8 mouse cellular contexts compared by ENCODE assay signal in genomic region chr13:30544856-30545604, GRCm38 (mm10). TPM values are rescaled to one million over a fixed set of nuclear protein-coding genes. Genes with fewer than 3 reads are reported as not detected.
A peak's percentile ranks its signal among the peaks of the same experiment; 100 is the strongest.
DNase-seq lines count a peak whose midpoint lies in the region; ATAC-seq and TF ChIP-seq lines count a peak whose summit lies in the region.

TSS of gene Uqcrfs1 (minus strand) at chr13:30545362.

- H3K9ac ChIP-seq in heart, embryonic 15.5 days: peak within 1 kb of the TSS; percentile 98
- H3K9ac ChIP-seq in liver, embryonic 14.5 days (replicated peaks): peak within 1 kb of the TSS; percentile 98
- H3K9ac ChIP-seq in neural tube, embryonic 11.5 days (ENCODE audit: low read length): peak within 1 kb of the TSS; percentile 93
- peak within 1 kb of the TSS; percentile 98 for H3K9ac ChIP-seq in stomach, postnatal 0 days (ENCODE audit: low read length)

- peak; percentile 94 to 96 for DNase-seq in CD8-positive naive resting alpha-beta T cell, adult 2 months (ENCODE audit: low read depth in 2 of 2, low spot score in 2 of 2)
- DNase-seq in c-Kit-positive CD71-negative TER-119-negative erythroid progenitor cells, embryonic 14.5 days (ENCODE audit: low read depth): peak; percentile 94
- peak; percentile 97 for DNase-seq in forebrain, embryonic 10.5 days (ENCODE audit: extremely low spot score, low spot score)
- DNase-seq in kidney, postnatal 25 days: peak; percentile 99
- DNase-seq in liver, embryonic 14.5 days (ENCODE audit: low read depth in 3 of 3, low spot score in 3 of 3): peak; percentile 90 to 91 (median 91)
- peak; percentile 98 for DNase-seq in neural tube, embryonic 11.5 days (ENCODE audit: low spot score)
- peak; percentile 99 for DNase-seq in stomach, postnatal 0 days (ENCODE audit: low spot score)

- no peak for TF ChIP-seq CTCF in liver, embryonic 14.5 days (IDR thresholded peaks at IDR 0.05; ENCODE audit: low read depth)
- peak; percentile 4; the same call in 1 of the 2 replicates for TF ChIP-seq CTCF in stomach, postnatal 0 days (IDR thresholded peaks at IDR 0.05; ENCODE audit: low read depth)

- no peaks in the 10 kb centered on the region for H3K9me3 ChIP-seq in forebrain, embryonic 10.5 days
- no peaks in the 10 kb centered on the region for H3K9me3 ChIP-seq in heart, embryonic 15.5 days (replicated peaks)
- no peaks in the 10 kb centered on the region for H3K9me3 ChIP-seq in liver, embryonic 14.5 days (ENCODE audit: control insufficient read depth, low read length)
- no peaks in the 10 kb centered on the region for H3K9me3 ChIP-seq in neural tube, embryonic 11.5 days (ENCODE audit: control insufficient read depth, low read length)
- H3K9me3 ChIP-seq in stomach, postnatal 0 days (ENCODE audit: control insufficient read depth, low read length): no peaks in the 10 kb centered on the region

- H3K4me2 ChIP-seq in heart, embryonic 15.5 days: peak within 1 kb of the TSS; percentile 74
- peak within 1 kb of the TSS; percentile 86 for H3K4me2 ChIP-seq in liver, embryonic 14.5 days (ENCODE audit: low read depth)
- H3K4me2 ChIP-seq in neural tube, embryonic 11.5 days (ENCODE audit: low read depth): peak within 1 kb of the TSS; percentile 72
- peak within 1 kb of the TSS; percentile 74 for H3K4me2 ChIP-seq in stomach, postnatal 0 days (replicated peaks; ENCODE audit: low read depth)

- H3K4me3 ChIP-seq in forebrain, embryonic 10.5 days: peak within 1 kb of the TSS; percentile 95
- H3K4me3 ChIP-seq in heart, embryonic 15.5 days: peak within 1 kb of the TSS; percentile 96
- H3K4me3 ChIP-seq in liver, embryonic 14.5 days (ENCODE audit: insufficient read depth in 1 of 2, low read depth in 2 of 2, low read length in 2 of 2): peak within 1 kb of the TSS; percentile 69 to 100
- peak within 1 kb of the TSS; percentile 97 for H3K4me3 ChIP-seq in neural tube, embryonic 11.5 days (ENCODE audit: low read depth, low read length)
- H3K4me3 ChIP-seq in stomach, postnatal 0 days (ENCODE audit: low read depth, low read length): peak within 1 kb of the TSS; percentile 100

- H3K27ac ChIP-seq in forebrain, embryonic 10.5 days: peak within 1 kb of the TSS; percentile 93
- peak within 1 kb of the TSS; percentile 87 for H3K27ac ChIP-seq in heart, embryonic 15.5 days
- H3K27ac ChIP-seq in liver, embryonic 14.5 days: peak within 1 kb of the TSS; percentile 69
- peak within 1 kb of the TSS; percentile 45; the same call in 1 of the 2 replicates for H3K27ac ChIP-seq in neural tube, embryonic 11.5 days (ENCODE audit: low read depth, low read length)
- peak within 1 kb of the TSS; percentile 91 for H3K27ac ChIP-seq in stomach, postnatal 0 days (replicated peaks)

- TF ChIP-seq EP300 in liver, embryonic 14.5 days (IDR thresholded peaks at IDR 0.05; ENCODE audit: low read depth): no peak
- TF ChIP-seq EP300 in stomach, postnatal 0 days (optimal IDR thresholded peaks at IDR 0.05): no peak

- under 1% methylated on average over 82 of the region's 82 CpGs for WGBS in forebrain, embryonic 10.5 days
- WGBS in heart, embryonic 15.5 days: under 1% methylated on average over 82 of the region's 82 CpGs
- WGBS in liver, embryonic 14.5 days (ENCODE audit: insufficient replicate concordance): under 1% methylated on average over 82 of the region's 82 CpGs
- WGBS in neural tube, embryonic 11.5 days: under 1% methylated on average over 80 of the region's 82 CpGs
- under 1% methylated on average over 82 of the region's 82 CpGs for WGBS in stomach, postnatal 0 days

- no peaks in the 10 kb centered on the region for H3K27me3 ChIP-seq in forebrain, embryonic 10.5 days (ENCODE audit: poor library complexity, severe bottlenecking)
- H3K27me3 ChIP-seq in heart, embryonic 15.5 days: no peaks in the 10 kb centered on the region
- H3K27me3 ChIP-seq in liver, embryonic 14.5 days (ENCODE audit: control insufficient read depth, insufficient read depth, low read length): no peaks in the 10 kb centered on the region
- H3K27me3 ChIP-seq in neural tube, embryonic 11.5 days (ENCODE audit: control insufficient read depth, insufficient read depth, low read length): no peaks in the 10 kb centered on the region
- no peaks in the 10 kb centered on the region for H3K27me3 ChIP-seq in stomach, postnatal 0 days (ENCODE audit: control insufficient read depth, insufficient read depth, low read length)

- H3K36me3 ChIP-seq in forebrain, embryonic 10.5 days (replicated peaks): peaks cover 13% of the 10 kb centered on the region
- H3K36me3 ChIP-seq in heart, embryonic 15.5 days: peaks cover 8% of the 10 kb centered on the region
- peaks cover 7% of the 10 kb centered on the region for H3K36me3 ChIP-seq in liver, embryonic 14.5 days (replicated peaks; ENCODE audit: control insufficient read depth, insufficient read depth, low read depth)
- peaks cover 2% of the 10 kb centered on the region; the same call in 1 of the 2 replicates for H3K36me3 ChIP-seq in neural tube, embryonic 11.5 days (ENCODE audit: control insufficient read depth, insufficient read depth, low read length)
- 0 out of 2 replicates have a peak, but pooled peaks cover 3% of the 10 kb centered on the region for H3K36me3 ChIP-seq in stomach, postnatal 0 days (ENCODE audit: control insufficient read depth, insufficient read depth, low read length)

- ATAC-seq in heart, embryonic 15.5 days (replicated peaks; ENCODE audit: insufficient number of reproducible peaks, insufficient read depth, low FRiP score, low read depth): peak; percentile 98
- peak; percentile 97 for ATAC-seq in liver, embryonic 14.5 days (ENCODE audit: insufficient read depth)
- peak; percentile 99 for ATAC-seq in neural tube, embryonic 11.5 days (ENCODE audit: insufficient read depth, low FRiP score, low TSS enrichment)
- ATAC-seq in stomach, postnatal 0 days (ENCODE audit: low FRiP score, low TSS enrichment): peak; percentile 99

- H3K4me1 ChIP-seq in forebrain, embryonic 10.5 days: peaks cover 20% of the 10 kb centered on the region
- peaks cover 16% of the 10 kb centered on the region for H3K4me1 ChIP-seq in heart, embryonic 15.5 days (replicated peaks)
- peaks cover 15 to 17% of the 10 kb centered on the region in 2 experiments for H3K4me1 ChIP-seq in liver, embryonic 14.5 days (replicated peaks; ENCODE audit: control insufficient read depth in 2 of 2, insufficient read depth in 2 of 2, low read length in 1 of 2)
- peaks cover 9% of the 10 kb centered on the region for H3K4me1 ChIP-seq in neural tube, embryonic 11.5 days (ENCODE audit: control insufficient read depth, insufficient read depth, low read length)
- peaks cover 6% of the 10 kb centered on the region; the same call in 1 of the 2 replicates for H3K4me1 ChIP-seq in stomach, postnatal 0 days (replicated peaks; ENCODE audit: control insufficient read depth, insufficient read depth)

RNA-seq across cellular contexts. Expression of gene Uqcrfs1, which starts in this region (rescaled TPM):
- 238 and 239 TPM in 2 replicates for polyA plus RNA-seq in forebrain, embryonic 10.5 days (2016; fragmentation: Nextera tagmentation; extraction: Ambion mirVana)
- polyA plus RNA-seq in heart, embryonic 15.5 days (2015; fragmentation: Nextera tagmentation; extraction: Ambion mirVana): 555 and 706 TPM in 2 replicates
- 60.7 and 85.4 TPM in 2 replicates for polyA plus RNA-seq in liver, embryonic 14.5 days (2012; rRNA removed)
- polyA plus RNA-seq in liver, embryonic 14.5 days (2014; fragmentation: Nextera tagmentation; extraction: Ambion mirVana): 178 and 190 TPM in 2 replicates
- 252 TPM in 2 replicates for polyA plus RNA-seq in neural tube, embryonic 11.5 days (2014; fragmentation: Nextera tagmentation; extraction: Ambion mirVana)
- 337 and 342 TPM in 2 replicates for polyA plus RNA-seq in stomach, postnatal 0 days (2015; fragmentation: Nextera tagmentation; extraction: Ambion mirVana)

Comparison
In these comparisons a context has a peak if more than half of its experiments do, and no peak if none do; other contexts are left out.
1. Peak in every context shown above with its lines: DNase-seq, ATAC-seq, H3K4me3 ChIP-seq and H3K27ac ChIP-seq.